Mouse (Mus musculus): ENCODE data around the gene Car1.
"Not testable (repeated sequence)": the region's sequence is repeated elsewhere in the genome, so short reads cannot be mapped to it uniquely, and the experiment has no call there.

Gene Car1

GRCm38 (mm10) chr3:14808211-14808610 is at the start of gene Car1:
Car1 (minus strand) TSS chr3:14808368.
- no peak for DNase-seq (ENCODE audit: low spot score)

- no peak for DNase-seq (ENCODE audit: low spot score)
Observed at GRCm38 (mm10) chr3:14857874-14858273, 49.7 kb upstream of the Car1 start.

- no peak for DNase-seq (ENCODE audit: low spot score)
Observed at GRCm38 (mm10) chr3:14854446-14854845, 46.3 kb upstream of the Car1 start.

- DNase-seq (ENCODE audit: low spot score): no peak
Observed at GRCm38 (mm10) chr3:14853966-14854365, 45.8 kb upstream of the Car1 start.

GRCm38 (mm10) chr3:14848587-14849254 is 40.6 kb upstream of the Car1 start:
- no peak for DNase-seq (ENCODE audit: low spot score)

- no peak for DNase-seq (ENCODE audit: low spot score)
Observed at GRCm38 (mm10) chr3:14839466-14840118, 31.4 kb upstream of the Car1 start.

- no peak for DNase-seq (ENCODE audit: low spot score)
Observed at GRCm38 (mm10) chr3:14838936-14839335, 30.8 kb upstream of the Car1 start.

GRCm38 (mm10) chr3:14832766-14833165 is 24.6 kb upstream of the Car1 start:
- DNase-seq (ENCODE audit: low spot score): no peak

- no peak for DNase-seq (ENCODE audit: low spot score)
Observed at GRCm38 (mm10) chr3:14831219-14831835, 23.2 kb upstream of the Car1 start.

GRCm38 (mm10) chr3:14828896-14829295 is 20.7 kb upstream of the Car1 start:
- no peak for DNase-seq (ENCODE audit: low spot score)

GRCm38 (mm10) chr3:14819844-14820504 is 11.8 kb upstream of the Car1 start:
- DNase-seq (ENCODE audit: low spot score): no peak

- not testable (repeated sequence) for DNase-seq (ENCODE audit: low spot score)
Observed at GRCm38 (mm10) chr3:14815396-14815795, 7.2 kb upstream of the Car1 start.

GRCm38 (mm10) chr3:14806702-14807101 is 1.5 kb downstream of the Car1 start:
- DNase-seq (ENCODE audit: low spot score): no peak

- no peak for DNase-seq (ENCODE audit: low spot score)
Observed at GRCm38 (mm10) chr3:14805962-14806361, 2.2 kb downstream of the Car1 start.

GRCm38 (mm10) chr3:14804906-14805305 is 3.3 kb downstream of the Car1 start:
- no peak for DNase-seq (ENCODE audit: low spot score)

- no peak for DNase-seq (ENCODE audit: low spot score)
Observed at GRCm38 (mm10) chr3:14797069-14797468, 11.1 kb downstream of the Car1 start.

- DNase-seq (ENCODE audit: low spot score): no peak
Observed at GRCm38 (mm10) chr3:14795292-14796020, 12.7 kb downstream of the Car1 start.

GRCm38 (mm10) chr3:14792032-14792431 is 16.1 kb downstream of the Car1 start:
- DNase-seq (ENCODE audit: low spot score): no peak

- no peak for DNase-seq (ENCODE audit: low spot score)
Observed at GRCm38 (mm10) chr3:14787607-14788006, 20.6 kb downstream of the Car1 start.

- no peak for DNase-seq (ENCODE audit: low spot score)
Observed at GRCm38 (mm10) chr3:14787136-14787535, 21.0 kb downstream of the Car1 start.

- DNase-seq (ENCODE audit: low spot score): no peak
Observed at GRCm38 (mm10) chr3:14786551-14787079, 21.6 kb downstream of the Car1 start.

- DNase-seq (ENCODE audit: low spot score): no peak
Observed at GRCm38 (mm10) chr3:14785353-14785752, 22.8 kb downstream of the Car1 start.
